Mouse (Mus musculus) spleen, adult 18-20 months (tissue): ENCODE data around the gene Sars2.
A peak's percentile ranks its signal among the peaks of the same experiment; 100 is the strongest.

Experiments
- DNase-seq, 2 experiments: peaks; one replicate each; pipeline ENCODE4 v3.0.0; 2022; ENCODE audit warnings: mixed read lengths in 2 of 2

Gene Sars2

DNA sequence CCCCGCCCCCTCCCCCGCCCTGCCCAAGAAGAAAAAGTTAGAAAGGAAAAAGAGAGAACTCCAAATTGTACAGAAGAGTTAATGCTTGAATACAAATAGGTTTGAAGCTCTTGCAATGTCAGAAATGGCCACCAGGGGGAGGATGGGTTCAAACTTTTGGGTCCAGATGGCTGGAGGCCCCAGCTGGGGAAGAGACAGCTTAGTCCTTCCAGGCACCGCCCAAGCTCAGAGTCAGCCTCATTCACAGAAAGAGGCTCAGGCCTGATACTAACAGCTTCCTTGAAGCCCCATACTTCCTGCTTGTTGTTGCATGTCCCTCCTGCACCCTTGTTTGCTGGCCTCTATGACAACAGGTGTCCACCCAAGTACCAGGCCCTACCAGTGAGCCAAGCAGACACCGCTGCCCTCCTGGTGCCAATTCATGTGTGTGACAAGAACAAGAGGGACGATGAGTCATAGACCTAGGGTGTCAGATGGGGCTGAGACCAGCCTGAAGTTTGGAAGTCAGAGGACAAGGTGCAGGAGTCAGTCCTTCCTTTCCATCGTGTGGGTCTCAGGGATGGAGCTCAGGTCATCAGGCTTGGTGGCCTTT, 38.4 kb downstream of the Sars2 start:
- DNase-seq: peak; percentile 74 to 93

- DNase-seq: peak in 1 of 2 experiments; percentile 46
These were observed 39.1 kb downstream of the Sars2 start for GRCm38 (mm10) chr7:28780857-28781256.

DNA sequence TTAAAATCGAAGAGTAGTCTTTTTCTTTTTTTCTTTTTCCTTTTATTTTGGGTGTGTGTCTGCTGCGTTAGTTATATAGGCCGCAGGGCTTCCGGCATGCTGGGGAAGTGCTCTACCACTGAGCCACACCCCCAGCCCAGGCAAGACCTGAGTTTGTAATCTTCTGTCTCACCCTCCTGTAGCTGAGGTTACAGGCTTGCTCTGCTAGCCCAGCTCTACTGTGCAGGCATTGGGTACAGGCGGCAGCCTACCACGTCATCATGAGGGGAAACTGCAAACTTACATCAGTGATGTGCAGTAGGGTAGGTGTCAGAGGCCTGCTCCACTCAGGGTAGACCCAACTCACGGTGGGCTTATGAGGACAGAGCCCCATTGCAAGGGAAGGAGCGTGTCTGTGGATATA, 39.5 kb downstream of the Sars2 start:
- peak; percentile 62 to 64 for DNase-seq

GRCm38 (mm10) chr7:28785161-28785560, 43.4 kb downstream of the Sars2 start:
- DNase-seq: no peak

- peak in 1 of 2 experiments; percentile 34 for DNase-seq
These were observed 46.1 kb downstream of the Sars2 start for GRCm38 (mm10) chr7:28787884-28788283.

DNA sequence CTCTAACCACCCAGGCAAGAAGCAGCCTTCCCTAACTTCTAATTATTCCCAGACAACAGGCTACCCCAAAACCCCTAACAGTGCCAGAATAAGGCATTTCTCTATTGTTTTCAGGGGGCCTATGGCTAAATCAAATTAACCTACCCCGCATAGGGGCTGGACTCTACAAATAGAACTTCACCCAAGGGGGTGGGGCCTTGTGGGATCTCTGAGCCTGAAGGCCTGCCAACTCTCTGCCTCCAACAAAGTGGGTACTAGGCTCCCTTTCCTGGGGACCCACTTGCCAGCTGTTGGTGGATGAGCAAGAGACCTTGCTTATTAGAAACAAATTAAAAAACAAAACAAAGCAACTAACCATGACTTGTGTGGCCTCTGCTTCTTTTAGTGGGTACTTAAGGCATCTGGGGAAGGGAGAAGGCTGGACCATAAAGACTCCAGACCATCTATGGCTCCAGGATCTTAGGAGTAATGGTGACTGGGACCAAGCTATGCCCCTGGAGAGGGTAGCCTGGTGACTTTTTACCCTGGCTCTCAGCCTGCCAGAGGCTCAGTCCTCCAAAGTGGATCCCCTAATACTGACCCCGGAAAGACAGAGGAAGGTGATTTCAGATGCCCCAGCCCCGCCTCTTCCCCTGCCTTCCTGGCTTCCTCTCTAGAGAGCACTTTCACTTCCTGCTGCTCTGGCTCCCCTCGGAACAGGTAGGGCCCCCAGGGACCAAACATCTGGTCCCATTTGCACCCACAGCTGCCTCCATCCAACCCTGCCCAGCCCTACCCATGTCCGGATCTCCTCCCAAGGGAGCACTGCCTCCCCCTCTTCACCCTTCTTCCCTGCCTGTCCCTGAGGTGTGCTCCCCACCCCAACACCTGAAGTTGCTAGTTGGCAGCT, 46.8 kb downstream of the Sars2 start, which contains the start of gene Rinl:
TSS of gene Rinl (plus strand) at position 663 of the 889 bp plus-strand sequence.
- DNase-seq: peak; percentile 84 to 89

- DNase-seq: no peak
These were observed 47.4 kb downstream of the Sars2 start for GRCm38 (mm10) chr7:28789235-28789634.

GRCm38 (mm10) chr7:28790066-28790806, 48.4 kb downstream of the Sars2 start:
- DNase-seq: no peak

DNA sequence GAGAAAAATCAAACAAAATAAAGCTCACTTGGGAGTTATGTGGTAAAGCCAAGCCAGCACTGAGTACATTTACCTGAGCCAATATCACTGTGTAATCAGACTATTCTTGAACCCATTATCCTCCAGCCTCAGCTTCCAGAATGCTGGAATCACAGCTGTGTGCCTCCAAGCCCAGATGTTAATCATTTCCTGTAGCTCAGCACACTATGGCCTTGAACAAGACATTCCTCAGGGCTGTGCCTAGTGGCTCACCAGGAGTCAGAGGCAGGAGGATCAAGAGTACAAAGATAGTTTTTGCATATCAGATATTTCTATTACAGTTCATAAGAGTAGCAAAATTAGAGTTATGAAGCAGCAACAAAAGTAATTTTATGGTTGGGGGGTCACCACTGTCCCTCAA, 49.9 kb downstream of the Sars2 start:
- DNase-seq: no peak

- no peak for DNase-seq
These were observed 50.8 kb downstream of the Sars2 start for GRCm38 (mm10) chr7:28792391-28793185.

GRCm38 (mm10) chr7:28793834-28794233, 52.0 kb downstream of the Sars2 start:
- DNase-seq: no peak

- DNase-seq: no peak
These were observed 52.7 kb downstream of the Sars2 start for GRCm38 (mm10) chr7:28794496-28794895.

GRCm38 (mm10) chr7:28795832-28796231, 54.0 kb downstream of the Sars2 start:
- peak in 1 of 2 experiments; percentile 43 for DNase-seq

GRCm38 (mm10) chr7:28796562-28796975, 54.8 kb downstream of the Sars2 start:
- DNase-seq: peak; percentile 74 to 84

DNA sequence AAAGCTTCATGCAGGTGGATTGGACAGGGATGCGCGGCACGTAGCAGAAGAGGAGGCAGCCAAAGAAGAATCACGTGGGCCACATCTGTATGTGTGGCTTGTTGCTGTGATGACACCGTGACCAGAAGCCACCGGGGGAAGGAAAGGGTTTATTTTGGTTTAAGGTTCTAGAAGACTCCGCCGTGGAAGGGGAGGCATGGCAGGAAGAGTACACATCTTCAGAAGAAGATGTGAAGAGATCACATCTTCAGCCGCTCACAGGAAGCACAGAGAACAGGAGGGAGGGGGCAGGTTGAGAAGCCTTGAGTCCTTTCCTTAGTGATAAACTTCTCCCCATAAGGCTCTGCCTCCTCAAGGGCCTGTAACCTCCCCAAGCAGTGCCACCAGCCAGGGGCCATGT, 58.2 kb downstream of the Sars2 start:
- no peak for DNase-seq

DNA sequence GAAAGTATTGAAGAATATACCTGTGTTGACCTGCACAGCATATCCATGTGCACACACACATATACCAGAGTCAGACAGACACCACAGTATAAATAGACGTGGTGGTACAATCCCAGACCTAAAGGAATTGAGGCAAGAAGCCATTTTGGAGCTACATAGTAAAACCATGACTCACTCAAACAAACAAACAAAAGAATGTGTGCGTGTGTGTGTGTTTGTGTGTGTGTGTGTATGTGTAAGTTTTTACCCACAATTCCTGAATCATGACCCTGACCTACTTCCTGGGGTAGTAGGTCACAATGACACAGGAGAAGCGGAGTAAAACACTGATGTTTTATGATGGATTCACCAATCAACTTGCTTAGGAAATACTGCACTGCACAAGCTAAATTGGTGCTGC, 59.7 kb downstream of the Sars2 start:
- DNase-seq: no peak

DNA sequence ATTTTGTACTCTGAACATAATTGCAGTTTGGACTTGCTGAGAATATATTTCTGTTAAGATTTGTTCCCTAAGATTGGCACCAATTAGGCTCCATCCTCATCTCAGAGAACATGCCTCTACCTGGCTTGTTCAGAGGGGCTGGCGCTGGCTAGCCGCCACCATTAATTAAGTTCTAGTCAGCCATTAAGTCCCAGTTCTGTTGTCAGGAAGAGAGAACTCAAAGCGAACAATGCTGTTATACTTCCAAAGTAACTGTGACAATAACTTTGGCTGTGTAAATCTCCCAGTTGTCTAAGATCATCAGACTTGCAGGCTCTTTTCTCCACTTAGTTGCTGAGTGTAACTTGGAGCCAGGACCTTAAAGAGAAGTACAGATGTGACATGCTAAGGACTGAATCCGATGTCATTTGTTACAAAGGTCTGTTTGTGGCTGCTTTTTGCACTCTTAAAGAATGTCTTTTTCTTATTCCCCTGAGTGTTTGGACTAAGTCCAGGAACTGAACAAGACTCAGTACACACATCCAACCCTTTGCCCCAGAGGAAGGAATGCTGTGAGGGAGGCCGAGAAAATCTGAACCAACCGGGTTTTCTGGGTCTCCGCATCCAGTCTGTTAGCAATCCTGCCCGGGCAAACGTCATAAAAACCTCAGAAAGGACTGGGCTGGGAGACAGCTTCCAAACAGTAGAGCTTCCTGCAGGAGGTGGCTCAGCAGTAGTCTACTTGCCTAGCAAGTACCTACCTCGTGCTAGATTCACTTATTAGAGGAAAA, 60.3 kb downstream of the Sars2 start:
- no peak for DNase-seq

- no peak for DNase-seq
These were observed 61.2 kb downstream of the Sars2 start for GRCm38 (mm10) chr7:28802846-28803588.
